Mouse (Mus musculus) CD8-positive naive resting alpha-beta T cell, adult 57 days (primary cell): ENCODE measurements around the gene Zic5. TPM values are rescaled to one million over a fixed set of nuclear protein-coding genes. Genes with fewer than 3 reads are reported as not detected.

Experiments used
- total RNA-seq: library from RNA; stranded (reverse); gene quantifications from one replicate; pipeline ENCODE4 v1.2.4, GENCODE M21; 2023

Zic5 gene
- not detected for total RNA-seq

DNA sequence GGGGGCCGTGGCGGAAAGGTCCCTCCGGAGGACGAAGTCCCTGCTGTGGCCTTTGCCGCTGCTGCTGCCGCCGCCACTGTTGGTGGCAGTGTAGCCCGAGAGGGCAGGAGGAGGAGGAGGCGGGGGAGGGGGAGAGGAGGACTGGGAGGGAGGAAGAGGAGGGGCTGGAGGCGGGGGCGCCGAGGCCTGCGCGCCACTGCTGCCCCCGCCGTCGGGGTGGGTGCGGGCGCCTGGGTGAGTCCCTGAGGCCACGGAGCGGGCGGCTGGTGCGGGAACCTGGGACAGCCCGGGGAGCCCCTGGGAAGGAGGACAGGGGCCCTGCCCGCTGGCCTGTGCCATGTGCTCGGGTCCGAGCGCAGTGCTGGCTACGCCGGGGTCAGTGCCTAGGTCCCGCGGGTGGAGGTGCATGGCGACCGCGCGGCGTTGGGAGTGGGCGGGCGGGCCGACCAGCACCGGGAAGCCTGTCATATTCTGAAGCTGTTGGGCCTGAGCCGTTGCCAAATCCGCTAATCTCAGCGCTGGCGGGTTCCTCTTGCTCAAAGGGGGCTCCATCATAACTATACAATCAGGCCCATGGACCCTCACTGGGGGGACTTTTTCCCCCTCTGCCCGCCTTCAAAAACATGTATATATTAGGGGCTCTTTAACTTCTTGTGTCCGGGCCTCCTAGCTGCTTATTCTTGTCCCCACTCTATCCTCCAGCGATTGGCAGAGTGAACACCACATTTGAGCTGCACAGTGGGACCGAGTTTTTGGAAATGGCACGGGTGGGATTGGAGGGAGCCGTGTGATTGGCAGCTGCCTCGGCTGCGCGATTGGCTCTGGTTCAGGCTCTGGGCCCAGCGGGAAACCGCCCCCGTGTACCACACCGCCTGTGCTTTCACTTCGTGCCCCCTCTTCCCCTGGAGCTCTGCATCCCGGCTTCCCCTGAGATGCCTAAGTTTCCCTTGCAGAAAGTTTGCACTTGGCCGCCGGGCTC is at the start of gene Zic5:
TSS of gene Zic5 (minus strand) at position 915 of the 979 bp plus-strand sequence.

DNA sequence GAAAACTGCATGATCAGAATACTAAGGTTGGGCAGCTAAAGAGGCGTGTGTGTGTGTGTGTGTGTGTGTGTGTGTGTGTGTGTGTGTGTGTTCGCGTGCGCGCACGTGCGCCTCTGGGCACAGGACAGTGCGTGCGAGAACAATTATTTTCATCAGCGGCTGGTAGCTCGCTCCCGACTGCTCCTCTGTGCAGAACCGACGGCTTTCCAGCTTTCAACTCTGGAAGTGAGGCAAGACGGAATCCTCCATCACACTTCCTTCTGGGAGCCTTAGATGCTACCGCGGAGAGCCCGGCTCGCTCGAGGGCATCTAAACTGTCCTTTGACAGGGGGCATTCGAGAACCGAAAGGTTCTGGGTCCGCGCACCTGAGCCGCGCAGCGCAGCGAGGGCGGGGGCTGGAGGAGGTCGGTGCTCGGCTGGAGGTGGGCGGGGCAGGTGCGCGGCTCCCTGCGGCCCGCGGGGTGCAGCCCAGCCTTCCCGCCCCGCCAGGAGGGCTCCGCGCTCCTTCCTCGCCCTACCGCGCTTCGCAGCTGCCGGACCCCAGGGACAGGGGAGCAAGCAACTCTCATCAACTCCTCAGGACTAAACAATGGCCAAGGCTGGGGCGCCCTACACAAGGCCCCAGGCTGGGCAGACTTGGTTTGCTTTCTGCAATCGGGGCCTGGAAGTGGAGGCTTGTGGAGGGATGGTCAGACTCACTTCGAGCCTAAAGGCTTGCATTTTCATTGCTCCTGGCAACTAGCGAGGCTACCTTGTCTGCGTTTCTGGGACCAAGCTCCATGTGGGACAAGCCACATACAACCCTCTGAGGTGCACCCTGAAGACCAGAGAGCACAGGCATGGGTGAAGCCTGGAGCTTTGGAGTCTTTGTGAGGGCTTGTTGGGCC is 25.2 kb upstream of the Zic5 start, which contains the start of gene Gm10837:
TSS of gene Gm10837 (plus strand) at position 146 of the 888 bp plus-strand sequence.

DNA sequence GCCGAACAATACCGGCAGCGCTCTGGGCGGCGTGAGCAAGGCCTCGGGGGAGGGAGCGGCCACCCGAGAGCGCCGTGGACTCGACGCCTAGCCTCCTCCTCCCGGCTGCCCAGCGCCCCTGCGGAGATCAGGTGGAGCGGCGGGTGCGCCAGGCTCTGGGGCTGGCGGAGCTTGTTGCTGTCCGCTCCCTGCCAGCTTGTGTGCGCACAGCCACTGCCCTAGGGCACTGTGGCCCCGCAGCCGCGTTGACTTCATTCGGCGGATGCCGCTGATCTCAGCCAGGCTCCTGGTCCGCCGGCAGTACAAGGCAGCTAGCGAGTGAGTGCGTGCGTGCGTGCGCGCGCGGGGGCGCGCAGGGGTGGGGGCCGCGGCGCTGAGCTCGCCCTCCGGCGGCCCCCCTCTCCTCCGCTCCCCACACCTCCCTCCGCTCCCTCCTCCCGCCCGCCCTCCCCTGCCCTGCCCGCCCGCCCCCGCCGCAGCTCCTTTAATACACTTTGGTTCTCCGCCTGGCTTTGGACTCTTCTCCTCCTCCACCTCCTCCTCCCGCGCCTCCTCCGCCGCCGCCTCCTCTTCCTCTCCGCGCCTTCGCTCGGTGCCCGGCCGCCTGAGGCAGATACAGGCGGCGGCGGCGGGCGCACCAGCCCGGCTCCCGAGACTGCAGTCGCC is 9.5 kb upstream of the Zic5 start, which contains the start of gene Zic2:
TSS of gene Zic2 (plus strand) at position 545 of the 666 bp plus-strand sequence.

DNA sequence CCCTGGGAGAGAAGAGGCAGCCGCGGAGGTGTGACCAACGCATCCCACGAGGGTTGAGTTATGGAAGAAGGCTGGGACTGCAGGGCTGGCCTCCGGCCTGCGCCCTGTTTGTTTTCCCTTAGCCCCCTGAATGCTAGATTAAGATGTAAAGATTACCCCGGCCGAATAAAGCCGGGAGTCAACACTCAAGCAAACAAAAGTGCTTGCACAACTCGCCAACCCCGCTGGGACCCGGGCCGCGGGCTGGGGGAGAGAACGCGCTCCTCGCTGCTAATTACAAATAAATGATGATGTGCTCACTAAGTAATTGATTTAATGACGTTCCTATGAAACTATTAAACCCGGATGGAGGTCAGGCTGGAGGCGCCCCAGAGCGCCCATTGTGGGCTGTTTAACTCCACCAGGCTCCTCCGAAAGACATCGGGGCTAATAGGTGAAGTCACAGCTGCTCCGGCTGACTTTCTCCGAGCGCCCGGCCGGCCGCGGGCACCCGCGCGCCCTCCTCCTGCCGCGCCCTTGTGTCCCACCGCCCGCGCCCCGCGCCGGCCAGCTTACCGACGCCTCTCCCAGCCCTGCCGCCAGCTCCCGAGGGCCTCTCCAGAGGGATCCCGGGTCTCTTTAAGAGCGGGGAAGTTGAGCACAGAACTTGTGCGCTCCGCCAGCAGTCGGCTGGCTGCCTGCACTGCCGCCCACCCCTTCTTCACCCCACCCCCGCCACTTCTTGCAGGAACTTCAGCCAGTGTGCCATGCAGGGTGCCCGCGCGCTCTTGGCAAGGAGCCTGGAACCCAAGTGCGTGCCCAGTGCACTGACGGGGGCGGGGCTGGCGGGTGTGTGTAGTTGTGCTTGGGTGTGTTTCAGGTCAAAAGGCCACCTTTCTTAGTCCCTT is 14.7 kb downstream of the Zic5 start, which contains the start of gene Gm5089:
TSS of gene Gm5089 (minus strand) at position 620 of the 887 bp plus-strand sequence.

Other genes starting within 250 kb of the Zic5 start
- gene Gm5089, start 14.6 kb downstream of the Zic5 start, total RNA-seq = not detected
- gene Zic2, start 9.8 kb upstream of the Zic5 start, total RNA-seq = not detected
- not detected for gene Gm10837, start 24.9 kb upstream of the Zic5 start, total RNA-seq
- gene Pcca, start 68.6 kb upstream of the Zic5 start, total RNA-seq = 43.1 TPM